Mouse (Mus musculus): Measurements from ENCODE around the gene Ptprn2. TPM values are rescaled to one million over a fixed set of nuclear protein-coding genes. Genes with fewer than 3 reads are reported as not detected.

Gene Ptprn2
- polyA plus RNA-seq, 1 experiment from 2014 or later: 0.13 TPM

GRCm38 (mm10) chr12:116648584-116649206, 163.2 kb downstream of the Ptprn2 start:
- H3K9me3 ChIP-seq (replicated peaks): no peaks in the 10 kb centered on the region
- WGBS: 58% methylated on average over 4 of the region's 4 CpGs

DNA sequence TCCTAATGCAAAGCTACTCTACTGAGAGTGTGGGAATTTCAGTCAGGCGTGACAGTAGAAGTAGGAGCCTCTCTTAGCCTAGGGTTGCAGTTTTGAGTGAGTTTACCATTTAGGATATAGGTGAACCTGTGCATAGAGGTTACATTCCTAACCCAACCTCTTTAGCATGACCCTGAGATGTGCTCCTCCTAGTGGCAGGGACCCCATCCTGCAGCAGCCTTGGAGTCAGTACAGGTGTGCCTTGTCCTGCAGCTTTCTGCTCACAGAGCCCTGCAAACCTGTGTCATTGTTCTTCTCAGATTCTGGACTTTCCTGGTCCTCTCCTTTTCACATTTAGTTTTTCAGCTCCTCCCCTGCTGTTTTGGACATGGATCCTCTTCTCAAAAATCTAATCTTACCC, 168.2 kb downstream of the Ptprn2 start:
- no peak overlapping the region for H3K9ac ChIP-seq
- WGBS: 68% methylated on average over 1 of the region's 1 CpGs
- H3K9me3 ChIP-seq (replicated peaks): no peaks in the 10 kb centered on the region
- no peak for ATAC-seq (replicated peaks; ENCODE audit: insufficient number of reproducible peaks, insufficient read depth, low FRiP score, low read depth)
- H3K27me3 ChIP-seq: no peaks in the 10 kb centered on the region
- H3K4me3 ChIP-seq: no peak overlapping the region
- H3K4me2 ChIP-seq: no peak overlapping the region
- H3K4me1 ChIP-seq (replicated peaks): no peaks in the 10 kb centered on the region
- H3K27ac ChIP-seq: no peak overlapping the region
- no peaks in the 10 kb centered on the region for H3K36me3 ChIP-seq

More at GRCm38 (mm10) chr12:116648584-116649206, 163.2 kb downstream of the Ptprn2 start:
- H3K4me2 ChIP-seq: no peak overlapping the region
- H3K27me3 ChIP-seq: no peaks in the 10 kb centered on the region
- H3K4me3 ChIP-seq: no peak overlapping the region
- H3K4me1 ChIP-seq (replicated peaks): no peaks in the 10 kb centered on the region
- H3K9ac ChIP-seq: no peak overlapping the region
- peak; percentile 33; the same call in 1 of the 2 replicates for ATAC-seq (replicated peaks; ENCODE audit: insufficient number of reproducible peaks, insufficient read depth, low FRiP score, low read depth)
- no peaks in the 10 kb centered on the region for H3K36me3 ChIP-seq
- no peak overlapping the region for H3K27ac ChIP-seq

- 25% methylated on average over 7 of the region's 7 CpGs for WGBS
- H3K4me2 ChIP-seq: no peak overlapping the region
These were observed 174.6 kb downstream of the Ptprn2 start for GRCm38 (mm10) chr12:116660076-116660475.

DNA sequence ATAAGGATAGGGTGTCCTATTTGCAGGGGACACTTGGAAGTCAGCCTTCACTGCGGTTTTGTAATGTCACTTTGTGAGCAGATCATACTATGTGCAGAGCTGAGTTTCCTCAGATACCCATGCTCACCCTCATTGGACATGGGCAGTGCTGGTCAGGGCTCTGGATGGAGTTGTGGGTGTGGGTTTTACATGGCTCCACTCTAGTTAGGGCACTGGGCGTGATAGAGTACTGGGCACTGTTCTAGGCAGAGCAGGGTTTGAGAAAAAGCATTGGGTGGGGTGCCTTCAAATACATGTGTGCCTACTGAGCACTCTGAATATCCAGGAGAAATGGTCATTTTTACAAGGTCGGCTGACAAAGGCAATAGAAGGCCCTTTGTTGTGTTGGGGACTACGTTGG, 175.5 kb downstream of the Ptprn2 start:
- H3K27ac ChIP-seq: no peak overlapping the region
- WGBS: 64% methylated on average over 4 of the region's 4 CpGs

More at GRCm38 (mm10) chr12:116660076-116660475, 174.6 kb downstream of the Ptprn2 start:
- no peaks in the 10 kb centered on the region for H3K4me1 ChIP-seq (replicated peaks)
- H3K36me3 ChIP-seq: no peaks in the 10 kb centered on the region
- H3K9ac ChIP-seq: no peak overlapping the region
- ATAC-seq (replicated peaks; ENCODE audit: insufficient number of reproducible peaks, insufficient read depth, low FRiP score, low read depth): no peak
- no peak overlapping the region for H3K27ac ChIP-seq
- H3K9me3 ChIP-seq (replicated peaks): no peaks in the 10 kb centered on the region
- no peak overlapping the region for H3K4me3 ChIP-seq
- H3K27me3 ChIP-seq: no peaks in the 10 kb centered on the region

GRCm38 (mm10) chr12:116677701-116678100, 192.2 kb downstream of the Ptprn2 start:
- 72% methylated on average over 3 of the region's 3 CpGs for WGBS
- Histone ChIP-seq H3K9me3 (replicated peaks) (no peaks in the 10 kb centered on the region), H3K4me2 (no peak overlapping the region), H3K27ac (no peak overlapping the region), H3K9ac (no peak overlapping the region), H3K4me3 (no peak overlapping the region), H3K4me1 (replicated peaks) (no peaks in the 10 kb centered on the region), H3K27me3 (no peaks in the 10 kb centered on the region), H3K36me3 (no peaks in the 10 kb centered on the region)
- ATAC-seq (replicated peaks; ENCODE audit: insufficient number of reproducible peaks, insufficient read depth, low FRiP score, low read depth): no peak

More for the DNA sequence above, 175.5 kb downstream of the Ptprn2 start:
- no peak overlapping the region for H3K4me3 ChIP-seq
- no peaks in the 10 kb centered on the region for H3K4me1 ChIP-seq (replicated peaks)
- no peaks in the 10 kb centered on the region for H3K9me3 ChIP-seq (replicated peaks)
- no peaks in the 10 kb centered on the region for H3K27me3 ChIP-seq
- H3K36me3 ChIP-seq: no peaks in the 10 kb centered on the region
- H3K9ac ChIP-seq: no peak overlapping the region
- no peak for ATAC-seq (replicated peaks; ENCODE audit: insufficient number of reproducible peaks, insufficient read depth, low FRiP score, low read depth)
- no peak overlapping the region for H3K4me2 ChIP-seq

DNA sequence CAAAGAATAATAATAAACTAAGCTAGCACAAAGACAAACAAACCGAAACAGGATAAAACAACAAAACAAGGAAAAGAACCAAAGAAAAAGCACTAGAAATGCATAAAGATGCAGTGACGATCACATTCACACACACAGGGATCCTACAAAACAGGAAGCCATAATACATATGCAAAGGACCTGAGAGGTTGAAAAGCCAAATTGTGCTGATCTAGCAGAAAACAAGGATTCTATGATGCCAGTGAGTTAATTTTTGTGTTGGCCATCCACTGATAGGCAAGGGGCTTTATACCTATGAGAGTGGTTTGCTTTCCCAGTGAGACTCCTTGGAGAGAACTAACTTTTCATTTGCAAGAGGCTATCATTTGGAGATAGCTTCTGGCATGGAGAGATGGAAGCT, 204.3 kb downstream of the Ptprn2 start:
- whole genome bisulfite sequencing: 84% methylated on average over 2 of the region's 2 CpGs
- Histone ChIP-seq H3K27me3 (no peaks in the 10 kb centered on the region), H3K27ac (no peak overlapping the region), H3K9me3 (replicated peaks) (no peaks in the 10 kb centered on the region), H3K4me3 (no peak overlapping the region), H3K36me3 (no peaks in the 10 kb centered on the region), H3K9ac (no peak overlapping the region), H3K4me1 (replicated peaks) (no peaks in the 10 kb centered on the region), H3K4me2 (no peak overlapping the region)
- ATAC-seq (replicated peaks; ENCODE audit: insufficient number of reproducible peaks, insufficient read depth, low FRiP score, low read depth): no peak

- Histone ChIP-seq H3K27me3 (no peaks in the 10 kb centered on the region), H3K4me3 (no peak overlapping the region), H3K4me1 (replicated peaks) (no peaks in the 10 kb centered on the region), H3K9me3 (replicated peaks) (no peaks in the 10 kb centered on the region), H3K9ac (no peak overlapping the region), H3K4me2 (no peak overlapping the region), H3K27ac (no peak overlapping the region), H3K36me3 (no peaks in the 10 kb centered on the region)
- 57% methylated on average over 5 of the region's 5 CpGs for WGBS
- no peak for ATAC-seq (replicated peaks; ENCODE audit: insufficient number of reproducible peaks, insufficient read depth, low FRiP score, low read depth)
These were observed 224.0 kb downstream of the Ptprn2 start for GRCm38 (mm10) chr12:116709535-116709934.

- no peaks in the 10 kb centered on the region for H3K36me3 ChIP-seq
- no peaks in the 10 kb centered on the region for H3K27me3 ChIP-seq
- no peak overlapping the region for H3K4me3 ChIP-seq
- H3K9me3 ChIP-seq (replicated peaks): no peaks in the 10 kb centered on the region
- H3K27ac ChIP-seq: no peak overlapping the region
- H3K4me2 ChIP-seq: no peak overlapping the region
- WGBS: 67% methylated on average over 3 of the region's 3 CpGs
- H3K9ac ChIP-seq: no peak overlapping the region
- ATAC-seq (replicated peaks; ENCODE audit: insufficient number of reproducible peaks, insufficient read depth, low FRiP score, low read depth): no peak
- no peaks in the 10 kb centered on the region for H3K4me1 ChIP-seq (replicated peaks)
These were observed 225.2 kb downstream of the Ptprn2 start for GRCm38 (mm10) chr12:116710716-116711115.

DNA sequence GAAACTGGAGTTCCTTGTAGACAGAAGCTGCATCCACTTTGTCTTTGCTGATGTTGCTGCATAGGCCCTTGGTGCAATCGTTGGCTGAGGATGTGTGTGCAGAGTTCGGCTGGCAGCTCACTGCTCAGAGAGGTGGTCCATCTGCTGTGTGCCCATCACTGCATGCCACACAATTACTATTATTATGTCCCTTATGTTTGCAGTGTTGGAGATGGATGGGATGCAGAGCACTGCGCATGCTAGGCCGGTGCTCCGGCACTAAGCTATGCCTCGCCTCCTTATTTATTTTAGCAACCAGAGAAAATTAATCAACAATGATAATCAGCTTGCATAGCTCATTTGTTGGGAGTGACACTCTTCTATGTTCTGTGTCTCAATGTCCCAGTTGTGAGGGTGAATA, 225.6 kb downstream of the Ptprn2 start:
- Histone ChIP-seq H3K4me3 (no peak overlapping the region), H3K4me2 (no peak overlapping the region), H3K27me3 (no peaks in the 10 kb centered on the region), H3K9ac (no peak overlapping the region), H3K36me3 (no peaks in the 10 kb centered on the region), H3K27ac (no peak overlapping the region), H3K4me1 (replicated peaks) (no peaks in the 10 kb centered on the region), H3K9me3 (replicated peaks) (no peaks in the 10 kb centered on the region)
- no peak for ATAC-seq (replicated peaks; ENCODE audit: insufficient number of reproducible peaks, insufficient read depth, low FRiP score, low read depth)
- 89% methylated on average over 6 of the region's 6 CpGs for WGBS

DNA sequence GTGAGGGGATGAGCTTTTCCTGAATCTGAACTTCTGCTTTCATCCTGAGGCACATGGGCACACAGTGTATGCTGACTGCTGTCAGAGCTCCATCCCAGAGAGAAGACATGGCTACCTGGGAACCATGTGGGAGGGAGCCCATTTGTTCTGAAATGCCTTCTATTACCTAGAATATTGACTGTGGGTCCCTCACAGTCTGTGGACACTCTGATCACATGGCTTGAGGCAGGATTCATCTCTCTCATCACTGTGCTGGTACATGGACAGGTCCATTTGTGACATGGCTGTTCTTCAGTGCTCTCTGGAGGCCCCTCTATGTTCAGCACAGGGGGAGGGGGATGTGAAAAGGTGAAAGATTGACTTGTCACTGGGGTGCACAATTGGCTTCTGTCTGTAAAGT, 227.6 kb downstream of the Ptprn2 start:
- no peak overlapping the region for H3K27ac ChIP-seq
- H3K4me3 ChIP-seq: no peak overlapping the region
- H3K4me1 ChIP-seq (replicated peaks): no peaks in the 10 kb centered on the region
- H3K27me3 ChIP-seq: no peaks in the 10 kb centered on the region
- ATAC-seq (replicated peaks; ENCODE audit: insufficient number of reproducible peaks, insufficient read depth, low FRiP score, low read depth): no peak
- no peak overlapping the region for H3K9ac ChIP-seq
- no peaks in the 10 kb centered on the region for H3K9me3 ChIP-seq (replicated peaks)
- H3K36me3 ChIP-seq: no peaks in the 10 kb centered on the region
- no peak overlapping the region for H3K4me2 ChIP-seq

DNA sequence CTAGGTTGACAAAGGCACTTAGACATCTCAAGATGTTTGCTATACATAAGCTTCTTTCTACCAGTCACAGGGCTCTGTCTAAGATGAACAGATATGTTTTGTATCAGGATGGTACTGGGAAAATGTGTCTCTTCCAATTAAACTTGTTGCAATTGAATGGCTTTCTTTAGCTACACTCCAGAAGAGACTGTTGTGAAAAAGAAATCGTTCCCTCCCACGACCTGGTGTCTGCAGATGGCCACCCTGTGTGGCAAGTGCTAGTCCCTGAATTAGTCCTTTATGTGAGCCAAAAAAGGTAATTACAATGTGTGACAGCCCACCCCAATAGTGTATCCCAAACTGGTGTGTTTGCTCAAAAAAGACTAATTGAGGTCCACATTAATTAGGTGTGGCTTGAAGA, 235.5 kb downstream of the Ptprn2 start:
- H3K4me3 ChIP-seq: no peak overlapping the region
- no peak overlapping the region for H3K4me2 ChIP-seq
- no peaks in the 10 kb centered on the region for H3K4me1 ChIP-seq (replicated peaks)
- H3K27me3 ChIP-seq: no peaks in the 10 kb centered on the region
- no peak overlapping the region for H3K9ac ChIP-seq
- no peaks in the 10 kb centered on the region for H3K36me3 ChIP-seq
- H3K27ac ChIP-seq: no peak overlapping the region
- no peaks in the 10 kb centered on the region for H3K9me3 ChIP-seq (replicated peaks)
- WGBS: 76% methylated on average over 2 of the region's 2 CpGs
- no peak for ATAC-seq (replicated peaks; ENCODE audit: insufficient number of reproducible peaks, insufficient read depth, low FRiP score, low read depth)

GRCm38 (mm10) chr12:116740141-116740540, 254.6 kb downstream of the Ptprn2 start:
- Histone ChIP-seq H3K9ac (no peak overlapping the region), H3K4me2 (no peak overlapping the region), H3K27me3 (no peaks in the 10 kb centered on the region), H3K4me1 (replicated peaks) (no peaks in the 10 kb centered on the region), H3K9me3 (replicated peaks) (no peaks in the 10 kb centered on the region), H3K27ac (no peak overlapping the region), H3K4me3 (no peak overlapping the region), H3K36me3 (no peaks in the 10 kb centered on the region)
- ATAC-seq (replicated peaks; ENCODE audit: insufficient number of reproducible peaks, insufficient read depth, low FRiP score, low read depth): no peak
- 84% methylated on average over 5 of the region's 5 CpGs for WGBS
